Mouse (Mus musculus) Patski (cell line): ENCODE data around the gene Tead1. TPM values are rescaled to one million over a fixed set of nuclear protein-coding genes. Genes with fewer than 3 reads are reported as not detected.
A peak's percentile ranks its signal among the peaks of the same experiment; 100 is the strongest.

Source experiments
- ATAC-seq: fragments of 100-300 bp; one replicate; pipeline ENCODE4 v1.8.0; 2021
- CTCF ChIA-PET: fragments of 350-600 bp; sonication (Branson Sonifier 250); formaldehyde crosslinking; loops from one replicate; lab custom pipeline; 2022; ENCODE audit warnings: inconsistent platforms; lab: Charles Lee
- POLR2A ChIA-PET: fragments of 350-600 bp; sonication (Branson Sonifier 250); formaldehyde crosslinking; loops from one replicate; lab custom pipeline; 2022; ENCODE audit warnings: antibody characterized with exemption, inconsistent platforms; lab: Charles Lee
- DNase-seq: peaks from one replicate; pipeline ENCODE4 v3.0.0-alpha.2; 2011; ENCODE audit warnings: low read depth, low spot score
- H3K27me3 ChIP-seq: fragments of 371-371 bp; one replicate; pipeline ENCODE4 v1.5.1; 2021
- CTCF ChIP-seq: fragments of 100-300 bp; IDR thresholded peaks from one replicate; pipeline ENCODE4 v1.5.1; 2021
- in situ Hi-C: fragments of 300-500 bp; cut with MboI; formaldehyde crosslinking; loops from 3 replicates; pipeline ENCODE4 v1.11.1; 2018; ENCODE audit warnings: low pct_unique_long_range_greater_than_20kb, mixed read lengths
- polyA plus RNA-seq: library from polyadenylated mRNA; unstranded; gene quantifications from one replicate; pipeline ENCODE4 v1.2.3, GENCODE M21; 2021

Gene Tead1
- polyA plus RNA-seq, 1 experiment from 2014 or later, result 56.4 TPM

- CTCF ChIA-PET, result no interaction called here
- H3K27me3 ChIP-seq, result no peaks in the 10 kb centered on the region
- ATAC-seq, result no peak
- no peak for TF ChIP-seq CTCF
- in situ Hi-C loops, result no loop called here
- POLR2A ChIA-PET, result no interaction called here
- DNase-seq, result no peak
Measured at GRCm38 (mm10) chr7:112794481-112794880, 115.4 kb downstream of the Tead1 start.

GRCm38 (mm10) chr7:112797526-112798321, 118.6 kb downstream of the Tead1 start:
- DNase-seq, result no peak
- H3K27me3 ChIP-seq, result no peaks in the 10 kb centered on the region
- in situ Hi-C loops, result no loop called here
- ChIA-PET CTCF (no interaction called here), POLR2A (no interaction called here)
- no peak for TF ChIP-seq CTCF
- ATAC-seq, result no peak

GRCm38 (mm10) chr7:112801706-112802105, 122.6 kb downstream of the Tead1 start:
- H3K27me3 ChIP-seq, result no peaks in the 10 kb centered on the region
- DNase-seq, result no peak
- in situ Hi-C loops, result no loop called here
- ATAC-seq, result no peak
- TF ChIP-seq CTCF, result no peak
- ChIA-PET CTCF (interaction anchor here (0.8 to 1.7 kb wide), 2 partner anchors 11 to 25 kb away, joined by 3 to 4 read pairs; no protein-coding TSS in a partner anchor), POLR2A (no interaction called here)

- ATAC-seq, result no peak
- H3K27me3 ChIP-seq, result no peaks in the 10 kb centered on the region
- TF ChIP-seq CTCF, result no peak
- in situ Hi-C loops, result no loop called here
- ChIA-PET CTCF (interaction anchor here (0.9 kb wide), 1 partner anchor 18 kb away, joined by 3 read pairs; no protein-coding TSS in a partner anchor), POLR2A (interaction anchor here (0.6 kb wide), 1 partner anchor 315 kb away, joined by 4 read pairs; no protein-coding TSS in a partner anchor)
- DNase-seq, result no peak
Measured at GRCm38 (mm10) chr7:112806718-112807400, 127.7 kb downstream of the Tead1 start.

GRCm38 (mm10) chr7:112807401-112807751, 128.3 kb downstream of the Tead1 start:
- no peak for ATAC-seq
- POLR2A ChIA-PET, result interaction anchor here (0.6 kb wide), 1 partner anchor 315 kb away, joined by 4 read pairs; no protein-coding TSS in a partner anchor
- DNase-seq, result no peak
- CTCF ChIA-PET, result interaction anchor here (0.9 kb wide), 1 partner anchor 17 kb away, joined by 3 read pairs; no protein-coding TSS in a partner anchor
- H3K27me3 ChIP-seq, result no peaks in the 10 kb centered on the region
- TF ChIP-seq CTCF, result no peak
- in situ Hi-C loops, result no loop called here

- CTCF ChIA-PET, result interaction anchor here (1.0 kb wide), 1 partner anchor 23 kb away, joined by 3 read pairs; no protein-coding TSS in a partner anchor
- ATAC-seq, result no peak
- DNase-seq, result no peak
- in situ Hi-C loops, result no loop called here
- no peak for TF ChIP-seq CTCF
- POLR2A ChIA-PET, result no interaction called here
- no peaks in the 10 kb centered on the region for H3K27me3 ChIP-seq
Measured at GRCm38 (mm10) chr7:112810752-112811151, 131.6 kb downstream of the Tead1 start.

- ChIA-PET POLR2A (interaction anchor here (1.1 kb wide), 1 partner anchor 8 kb away, joined by 3 read pairs; no protein-coding TSS in a partner anchor), CTCF (interaction anchor here (1.3 to 1.4 kb wide), 2 partner anchors 10 to 114 kb away, joined by 4 read pairs; no protein-coding TSS in a partner anchor)
- TF ChIP-seq CTCF, result no peak
- H3K27me3 ChIP-seq, result no peaks in the 10 kb centered on the region
- ATAC-seq, result no peak
- in situ Hi-C loops, result no loop called here
- no peak for DNase-seq
Measured at GRCm38 (mm10) chr7:112812037-112812775, 133.1 kb downstream of the Tead1 start.

GRCm38 (mm10) chr7:112813163-112813562, 134.0 kb downstream of the Tead1 start:
- ATAC-seq, result no peak
- peak; percentile 57 for TF ChIP-seq CTCF
- in situ Hi-C loops, result no loop called here

GRCm38 (mm10) chr7:112813731-112814306, 134.7 kb downstream of the Tead1 start:
- H3K27me3 ChIP-seq, result no peaks in the 10 kb centered on the region
- DNase-seq (no peak), ATAC-seq (no peak)
- in situ Hi-C loops, result no loop called here
- ChIA-PET POLR2A (no interaction called here), CTCF (interaction anchor here (0.9 to 1.7 kb wide), 7 partner anchors 9 to 132 kb away, joined by 3 to 6 read pairs (median 4); no protein-coding TSS in a partner anchor)
- TF ChIP-seq CTCF, result no peak

More at GRCm38 (mm10) chr7:112813163-112813562, 134.0 kb downstream of the Tead1 start:
- H3K27me3 ChIP-seq, result no peaks in the 10 kb centered on the region
- CTCF ChIA-PET, result interaction anchor here (0.9 to 1.7 kb wide), 6 partner anchors 10 to 131 kb away, joined by 3 to 6 read pairs (median 4); no protein-coding TSS in a partner anchor
- DNase-seq, result no peak
- POLR2A ChIA-PET, result no interaction called here
